Mouse (Mus musculus): ENCODE measurements around the gene Ccl4.

The Ccl4 gene

GRCm38 (mm10) chr11:83675665-83676064 lies 13.3 kb downstream of the Ccl4 start:
- DNase-seq, result no peak

GRCm38 (mm10) chr11:83689918-83690317 lies 27.5 kb downstream of the Ccl4 start:
- no peak for DNase-seq

- DNase-seq, result no peak
Measured at GRCm38 (mm10) chr11:83692008-83692407, 29.6 kb downstream of the Ccl4 start.

- DNase-seq, result no peak
Measured at GRCm38 (mm10) chr11:83703705-83704104, 41.3 kb downstream of the Ccl4 start, which contains the start of gene Wfdc17. Gene Wfdc17, plus strand, starts transcription at chr11:83703991.

- no peak for DNase-seq
Measured at GRCm38 (mm10) chr11:83708715-83709114, 46.3 kb downstream of the Ccl4 start, which contains the start of gene Wfdc18. Gene Wfdc18, plus strand, starts transcription at chr11:83709015.

GRCm38 (mm10) chr11:83709683-83710082 lies 47.3 kb downstream of the Ccl4 start:
- DNase-seq, result no peak

- DNase-seq, result no peak
Measured at GRCm38 (mm10) chr11:83712671-83713070, 50.3 kb downstream of the Ccl4 start.

- no peak for DNase-seq
Measured at GRCm38 (mm10) chr11:83713925-83714324, 51.5 kb downstream of the Ccl4 start.

Data from right cerebral cortex, postnatal 25 days (tissue).